Mouse (Mus musculus) embryonic facial prominence, embryonic 14.5 days (tissue): ENCODE measurements at regions not wholly inside any gene's neighbourhood (a gene's known extent, or its start where the extent isn't known, plus 50 kb on each side); places are given as distances from the start of the nearest gene placed in this dataset.

ENCODE experiments used
- ATAC-seq: fragments of 200-750 bp; cut with Nextera tagmentation; 2 replicates; pipeline ENCODE4 v1.8.0; 2017; ENCODE audit warnings: low read depth, moderate number of reproducible peaks, moderate TSS enrichment
- DNase-seq: peaks from one replicate; pipeline ENCODE4 v3.0.0-alpha.2; 2015; ENCODE audit warnings: low spot score
- H3K27ac ChIP-seq: fragments of 300-500 bp; sonication (generic); replicated peaks from 2 replicates; pipeline ENCODE4 v1.5.1; 2014; ENCODE audit warnings: low read depth, mild to moderate bottlenecking, low read length, moderate library complexity
- H3K27me3 ChIP-seq: fragments of 300-500 bp; sonication (generic); replicated peaks from 2 replicates; pipeline ENCODE4 v1.6.1; 2014; ENCODE audit warnings: low read length; ENCODE audit not compliant: control insufficient read depth, insufficient read depth
- H3K36me3 ChIP-seq: fragments of 300-500 bp; sonication (generic); 2 replicates; pipeline ENCODE4 v1.6.1; 2014; ENCODE audit warnings: low read length, mixed read lengths; ENCODE audit not compliant: control insufficient read depth, insufficient read depth
- H3K4me1 ChIP-seq: fragments of 300-500 bp; sonication (generic); 2 replicates; pipeline ENCODE4 v1.6.1; 2014; ENCODE audit warnings: antibody characterized with exemption, low read length; ENCODE audit not compliant: control insufficient read depth, insufficient read depth
- H3K4me2 ChIP-seq: fragments of 300-500 bp; sonication (generic); 2 replicates; pipeline ENCODE4 v1.6.1; 2014; ENCODE audit warnings: low read depth, mild to moderate bottlenecking, low read length, moderate library complexity, mixed read lengths
- H3K4me3 ChIP-seq: fragments of 300-500 bp; sonication (generic); 2 replicates; pipeline ENCODE4 v1.5.1; 2014; ENCODE audit warnings: low read depth, mild to moderate bottlenecking, low read length
- H3K9ac ChIP-seq: fragments of 300-500 bp; sonication (generic); 2 replicates; pipeline ENCODE4 v1.6.1; 2014; ENCODE audit warnings: low read depth, mild to moderate bottlenecking, low read length, moderate library complexity, mixed read lengths
- H3K9me3 ChIP-seq: fragments of 300-500 bp; sonication (generic); 2 replicates; pipeline ENCODE4 v1.6.1; 2016; ENCODE audit warnings: low read length; ENCODE audit not compliant: control insufficient read depth
- WGBS: fragments of 180-500 bp; shearing (Covaris S2); extraction: QIAGEN DNeasy Blood & Tissue Kit; methylation state at CpG from one replicate; pipeline ENCODE4 v1.1.7; 2014; 5-methylcytosine and 5-hydroxymethylcytosine counted together

DNA sequence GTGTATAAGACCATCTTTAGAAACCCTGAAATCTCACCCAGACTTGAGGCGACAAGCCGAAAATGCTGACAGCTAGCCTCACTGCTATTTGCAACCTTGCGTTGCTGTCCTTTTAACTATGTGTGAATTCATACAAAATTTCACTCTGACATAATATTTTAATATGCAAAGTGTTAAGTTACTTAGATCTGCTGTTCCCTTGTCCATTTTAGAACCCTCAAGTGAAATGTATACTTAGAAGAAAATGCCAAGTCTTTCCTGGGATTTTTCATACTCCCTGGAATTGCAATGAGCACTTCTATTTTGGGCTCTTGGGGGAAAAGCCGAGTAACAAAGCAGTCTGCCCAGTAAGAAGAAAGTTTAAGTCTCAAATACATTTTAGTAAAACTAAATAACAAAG lies 150.0 kb upstream of the Cttnbp2 start:
- ATAC-seq (no peak), DNase-seq (no peak)
- Histone ChIP-seq H3K4me2 (no peak overlapping the region), H3K4me3 (no peak overlapping the region), H3K4me1 (no peaks in the 10 kb centered on the region), H3K9ac (no peak overlapping the region), H3K27me3 (no peaks in the 10 kb centered on the region), H3K36me3 (no peaks in the 10 kb centered on the region), H3K9me3 (no peaks in the 10 kb centered on the region), H3K27ac (no peak overlapping the region)
- 80% methylated on average over 4 of the region's 4 CpGs for WGBS

- no peaks in the 10 kb centered on the region for H3K36me3 ChIP-seq
- no peaks in the 10 kb centered on the region for H3K27me3 ChIP-seq
- H3K27ac ChIP-seq = no peak overlapping the region
- H3K4me2 ChIP-seq = no peak overlapping the region
- no peaks in the 10 kb centered on the region for H3K4me1 ChIP-seq
- ATAC-seq = no peak
- no peaks in the 10 kb centered on the region for H3K9me3 ChIP-seq
- H3K9ac ChIP-seq = no peak overlapping the region
- WGBS = 77% methylated on average over 4 of the region's 4 CpGs
- H3K4me3 ChIP-seq = no peak overlapping the region
- DNase-seq = no peak
Measured at GRCm38 (mm10) chr6:18665992-18666391, 151.3 kb upstream of the Cttnbp2 start.

- H3K9me3 ChIP-seq = no peaks in the 10 kb centered on the region
- WGBS = 59% methylated on average over 4 of the region's 4 CpGs
- no peaks in the 10 kb centered on the region for H3K36me3 ChIP-seq
- no peak overlapping the region for H3K4me3 ChIP-seq
- no peaks in the 10 kb centered on the region for H3K4me1 ChIP-seq
- DNase-seq (no peak), ATAC-seq (no peak)
- no peak overlapping the region for H3K9ac ChIP-seq
- H3K4me2 ChIP-seq = no peak overlapping the region
- no peaks in the 10 kb centered on the region for H3K27me3 ChIP-seq
- H3K27ac ChIP-seq = no peak overlapping the region
Measured at GRCm38 (mm10) chr6:18666543-18666942, 151.9 kb upstream of the Cttnbp2 start.

- Histone ChIP-seq H3K4me1 (no peaks in the 10 kb centered on the region), H3K36me3 (no peaks in the 10 kb centered on the region), H3K27ac (no peak overlapping the region), H3K4me3 (no peak overlapping the region), H3K4me2 (no peak overlapping the region), H3K9ac (no peak overlapping the region), H3K27me3 (no peaks in the 10 kb centered on the region), H3K9me3 (no peaks in the 10 kb centered on the region)
- DNase-seq = no peak
- ATAC-seq = no peak
- 82% methylated on average over 1 of the region's 1 CpGs for WGBS
Measured at GRCm38 (mm10) chr6:18670677-18671076, 156.0 kb upstream of the Cttnbp2 start.

- no peak overlapping the region for H3K4me2 ChIP-seq
- no peaks in the 10 kb centered on the region for H3K9me3 ChIP-seq
- 66% methylated on average over 5 of the region's 5 CpGs for WGBS
- H3K27ac ChIP-seq = no peak overlapping the region
- no peak for ATAC-seq
- no peak overlapping the region for H3K4me3 ChIP-seq
- DNase-seq = no peak
- H3K36me3 ChIP-seq = no peaks in the 10 kb centered on the region
- no peak overlapping the region for H3K9ac ChIP-seq
- H3K4me1 ChIP-seq = no peaks in the 10 kb centered on the region
- no peaks in the 10 kb centered on the region for H3K27me3 ChIP-seq
Measured at GRCm38 (mm10) chr6:18674584-18675250, 160.1 kb upstream of the Cttnbp2 start.

DNA sequence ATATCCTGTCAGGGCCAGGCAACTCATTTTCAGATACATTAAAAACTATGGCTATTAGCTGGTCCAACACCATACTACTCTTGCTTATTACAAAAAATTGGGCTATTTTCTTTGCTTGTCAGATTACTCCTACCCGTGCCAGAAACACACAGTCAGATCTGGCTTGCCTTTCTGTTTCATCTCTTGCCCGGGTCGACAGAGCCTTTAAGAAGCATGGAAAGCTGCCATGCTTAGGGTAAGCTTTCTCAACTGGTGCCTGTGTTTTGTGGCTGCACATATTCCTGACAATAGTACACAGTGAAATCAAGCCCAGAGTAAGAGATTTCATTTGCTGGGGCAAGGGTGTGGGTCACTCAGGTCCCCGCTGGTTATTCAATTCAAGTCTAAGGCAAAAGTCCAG lies 162.5 kb upstream of the Cttnbp2 start:
- no peaks in the 10 kb centered on the region for H3K9me3 ChIP-seq
- no peak for ATAC-seq
- peak; percentile 15 for DNase-seq

DNA sequence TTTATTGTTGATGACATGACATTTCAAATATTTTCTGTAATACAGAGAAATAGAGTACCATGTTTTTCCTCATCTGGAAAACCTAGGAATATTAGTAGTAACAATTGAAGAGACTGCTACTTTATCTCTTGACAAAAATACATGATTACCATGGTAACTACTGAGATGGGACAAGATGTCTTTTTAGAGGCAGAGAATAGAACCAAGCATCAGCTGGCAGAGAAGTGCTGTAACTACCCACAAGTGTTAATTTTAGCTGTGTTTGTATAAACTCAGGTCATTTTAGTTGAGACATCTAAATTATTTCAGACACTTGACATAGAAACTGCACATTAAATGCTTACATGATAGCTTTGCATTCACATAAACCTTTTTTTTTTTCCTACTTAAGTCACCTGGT lies 166.1 kb upstream of the Cttnbp2 start:
- H3K4me3 ChIP-seq = no peak overlapping the region
- DNase-seq = no peak
- H3K27ac ChIP-seq = no peak overlapping the region
- H3K9ac ChIP-seq = no peak overlapping the region
- H3K4me2 ChIP-seq = no peak overlapping the region
- no peaks in the 10 kb centered on the region for H3K36me3 ChIP-seq
- ATAC-seq = no peak
- no peaks in the 10 kb centered on the region for H3K9me3 ChIP-seq
- no peaks in the 10 kb centered on the region for H3K27me3 ChIP-seq
- no peaks in the 10 kb centered on the region for H3K4me1 ChIP-seq

More for the DNA sequence above, 162.5 kb upstream of the Cttnbp2 start:
- no peak overlapping the region for H3K27ac ChIP-seq
- no peak overlapping the region for H3K9ac ChIP-seq
- no peak overlapping the region for H3K4me2 ChIP-seq
- no peaks in the 10 kb centered on the region for H3K4me1 ChIP-seq
- H3K36me3 ChIP-seq = no peaks in the 10 kb centered on the region
- no peaks in the 10 kb centered on the region for H3K27me3 ChIP-seq
- 77% methylated on average over 4 of the region's 4 CpGs for WGBS
- H3K4me3 ChIP-seq = no peak overlapping the region

DNA sequence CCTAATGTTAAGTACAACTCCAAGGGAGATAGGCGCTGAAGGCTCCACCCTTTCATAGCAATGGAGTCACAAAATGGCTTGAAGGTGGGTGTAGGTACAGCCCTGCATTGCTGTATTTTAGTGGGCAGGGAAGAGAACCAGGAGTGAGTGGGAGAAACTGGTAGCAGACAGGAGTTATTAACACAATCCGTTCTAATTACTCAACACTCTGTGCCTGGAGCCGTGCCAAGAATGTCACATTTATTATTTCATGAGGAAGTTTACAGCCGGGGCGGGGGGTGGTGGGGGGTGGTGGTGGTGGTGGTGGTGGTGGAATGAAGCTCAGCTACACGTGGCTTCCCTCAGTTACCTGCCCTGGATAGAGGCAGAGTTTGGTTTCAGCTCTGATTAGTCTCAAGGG lies 166.3 kb upstream of the Lsm8 start:
- Histone ChIP-seq H3K9me3 (no peaks in the 10 kb centered on the region), H3K4me2 (no peak overlapping the region), H3K36me3 (no peaks in the 10 kb centered on the region), H3K4me1 (no peaks in the 10 kb centered on the region), H3K27ac (no peak overlapping the region), H3K9ac (no peak overlapping the region), H3K4me3 (no peak overlapping the region), H3K27me3 (no peaks in the 10 kb centered on the region)
- peak; percentile 37; the same call in 1 of the 2 replicates for ATAC-seq
- DNase-seq = peak; percentile 56
- 43% methylated on average over 6 of the region's 6 CpGs for WGBS

- no peaks in the 10 kb centered on the region for H3K4me1 ChIP-seq
- H3K36me3 ChIP-seq = no peaks in the 10 kb centered on the region
- no peak overlapping the region for H3K4me2 ChIP-seq
- ATAC-seq = no peak
- 58% methylated on average over 11 of the region's 11 CpGs for WGBS
- no peak for DNase-seq
- H3K9ac ChIP-seq = no peak overlapping the region
- no peak overlapping the region for H3K4me3 ChIP-seq
- no peak overlapping the region for H3K27ac ChIP-seq
- H3K27me3 ChIP-seq = no peaks in the 10 kb centered on the region
- H3K9me3 ChIP-seq = no peaks in the 10 kb centered on the region
Measured at GRCm38 (mm10) chr6:18688652-18689348, 159.6 kb upstream of the Lsm8 start.
